Mouse (Mus musculus) ES-E14 (cell line): ENCODE results near the gene H2-DMb2. TPM values are rescaled to one million over a fixed set of nuclear protein-coding genes. Genes with fewer than 3 reads are reported as not detected.
A peak's percentile ranks its signal among the peaks of the same experiment; 100 is the strongest.

Source experiments
- DNase-seq: peaks from one replicate; pipeline ENCODE4 v3.0.0-alpha.2; 2013; ENCODE audit warnings: low read depth, low spot score
- H3K27ac ChIP-seq: 2 replicates; pipeline ENCODE4 v1.5.1; 2012; ENCODE audit warnings: low read depth, mild to moderate bottlenecking, low read length, moderate library complexity, mixed read lengths; ENCODE audit not compliant: poor library complexity, insufficient read depth, severe bottlenecking
- H3K36me3 ChIP-seq: 2 replicates; pipeline ENCODE4 v1.6.1; 2012; ENCODE audit warnings: mild to moderate bottlenecking, low read length, moderate library complexity, mixed read lengths; ENCODE audit not compliant: control insufficient read depth, poor library complexity, insufficient read depth, severe bottlenecking
- H3K4me1 ChIP-seq, 2 experiments: fragments of 150-350 bp in 1 of 2; sonication (generic) in 1 of 2; 2 replicates each; pipeline ENCODE4 v1.6.1; 2012; ENCODE audit warnings: low read length in 2 of 2, mild to moderate bottlenecking in 1 of 2, mixed read lengths in 1 of 2; ENCODE audit not compliant: control insufficient read depth in 2 of 2, insufficient read depth in 2 of 2, poor library complexity in 1 of 2
- H3K4me3 ChIP-seq, 2 experiments: fragments of 150-350 bp in 1 of 2; sonication (generic) in 1 of 2; 2 replicates each; pipeline ENCODE4 v1.5.1; 2012; ENCODE audit warnings: low read length in 2 of 2, low read depth in 1 of 2, mild to moderate bottlenecking in 1 of 2, mixed read lengths in 1 of 2; ENCODE audit not compliant: insufficient read depth in 1 of 2, poor library complexity in 1 of 2, severe bottlenecking in 1 of 2
- H3K9ac ChIP-seq: 2 replicates; pipeline ENCODE4 v1.6.1; 2012; ENCODE audit warnings: low read depth, mild to moderate bottlenecking, low read length, mixed read lengths; ENCODE audit not compliant: poor library complexity, insufficient read depth, severe bottlenecking
- H3K9me3 ChIP-seq: fragments of 150-350 bp; sonication (generic); 2 replicates; pipeline ENCODE4 v1.6.1; 2012; ENCODE audit warnings: low read depth, mild to moderate bottlenecking, low read length; ENCODE audit not compliant: control insufficient read depth, insufficient read depth
- CHD2 ChIP-seq: IDR thresholded peaks from 2 replicates; pipeline ENCODE4 v1.6.1; 2014; ENCODE audit warnings: mild to moderate bottlenecking, low read depth, low read length, inconsistent platforms
- HCFC1 ChIP-seq: IDR thresholded peaks from 2 replicates; pipeline ENCODE4 v1.6.1; 2012; ENCODE audit warnings: low read length, inconsistent platforms, borderline replicate concordance; ENCODE audit not compliant: insufficient read depth
- MAFK ChIP-seq: IDR thresholded peaks from 2 replicates; pipeline ENCODE4 v1.6.1; 2014; ENCODE audit warnings: mild to moderate bottlenecking, low read depth, low read length, inconsistent platforms; ENCODE audit not compliant: insufficient read depth
- ZC3H11A ChIP-seq: IDR thresholded peaks from 2 replicates; pipeline ENCODE4 v1.6.1; 2012; ENCODE audit warnings: low read depth, mild to moderate bottlenecking, inconsistent platforms, low read length, borderline replicate concordance
- ZNF384 ChIP-seq: IDR thresholded peaks from 2 replicates; pipeline ENCODE4 v1.6.1; 2012; ENCODE audit warnings: low read depth, low read length, inconsistent platforms
- in situ Hi-C, 2 experiments: fragments of 600-800 bp; cut with MboI; formaldehyde crosslinking; loops; one replicate each; pipeline ENCODE4 v1.15.1; 2025; ENCODE audit warnings: low sequenced_read_pairs in 2 of 2, inconsistent platforms in 1 of 2; ENCODE audit not compliant: unreplicated experiment in 2 of 2
- total RNA-seq: library from RNA; depleted of rRNA; stranded (reverse); fragments of 300-350 nt; gene quantifications from 2 replicates; pipeline ENCODE4 v1.2.3, GENCODE M21; 2012

The H2-DMb2 gene
- total RNA-seq, 1 experiment: 0.31 TPM

DNA sequence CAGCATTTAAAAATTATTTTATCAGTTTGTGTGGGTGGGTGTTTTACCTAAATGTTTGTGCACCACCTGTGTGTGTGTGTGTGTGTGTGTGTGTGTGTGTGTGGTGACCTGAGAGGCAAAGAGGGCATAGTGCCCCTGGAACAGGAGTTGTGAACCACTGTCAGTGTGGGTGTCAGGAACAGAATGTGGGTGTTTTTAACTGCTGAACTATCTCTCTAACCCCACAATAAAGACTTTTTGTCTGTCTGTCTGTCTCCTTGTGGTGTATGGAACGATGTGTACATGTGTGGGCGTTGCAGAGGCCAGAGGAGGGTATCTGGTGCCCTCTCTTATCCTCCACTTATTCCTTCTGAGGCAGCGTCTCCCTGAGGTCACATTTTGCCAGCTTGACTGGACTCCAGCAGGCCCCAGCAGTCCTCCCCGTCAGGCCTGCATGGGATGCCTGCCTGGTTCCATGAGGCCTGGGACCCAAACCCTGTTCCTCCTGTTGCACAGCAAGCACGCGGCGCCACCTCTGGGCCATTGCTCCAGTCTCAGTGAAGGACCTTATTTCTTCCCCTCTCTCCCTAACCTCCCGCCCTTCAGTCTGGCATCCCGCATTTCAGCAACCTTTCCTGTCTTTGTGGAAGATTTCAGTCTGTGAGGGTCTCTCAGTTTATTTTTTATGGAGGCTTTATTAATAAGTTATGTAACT, 21.2 kb downstream of the H2-DMb2 start:
- Histone ChIP-seq H3K9ac (no peak overlapping the region), H3K9me3 (no peaks in the 10 kb centered on the region), H3K4me1 (no peaks in the 10 kb centered on the region), H3K4me3 (no peak overlapping the region), H3K27ac (no peak overlapping the region), H3K36me3 (no peaks in the 10 kb centered on the region)
- no peak for TF ChIP-seq ZC3H11A
- no peak for TF ChIP-seq MAFK
- no peak for TF ChIP-seq HCFC1
- no peak for TF ChIP-seq CHD2
- TF ChIP-seq ZNF384: no peak
- DNase-seq: no peak
- in situ Hi-C loops: no loop called here

GRCm38 (mm10) chr17:34165033-34165730, 22.1 kb downstream of the H2-DMb2 start:
- Histone ChIP-seq H3K9ac (no peak overlapping the region), H3K27ac (no peak overlapping the region), H3K4me1 (no peaks in the 10 kb centered on the region), H3K9me3 (no peaks in the 10 kb centered on the region), H3K4me3 (no peak overlapping the region), H3K36me3 (no peaks in the 10 kb centered on the region)
- in situ Hi-C loops: no loop called here
- no peak for DNase-seq
- TF ChIP-seq HCFC1: no peak

DNA sequence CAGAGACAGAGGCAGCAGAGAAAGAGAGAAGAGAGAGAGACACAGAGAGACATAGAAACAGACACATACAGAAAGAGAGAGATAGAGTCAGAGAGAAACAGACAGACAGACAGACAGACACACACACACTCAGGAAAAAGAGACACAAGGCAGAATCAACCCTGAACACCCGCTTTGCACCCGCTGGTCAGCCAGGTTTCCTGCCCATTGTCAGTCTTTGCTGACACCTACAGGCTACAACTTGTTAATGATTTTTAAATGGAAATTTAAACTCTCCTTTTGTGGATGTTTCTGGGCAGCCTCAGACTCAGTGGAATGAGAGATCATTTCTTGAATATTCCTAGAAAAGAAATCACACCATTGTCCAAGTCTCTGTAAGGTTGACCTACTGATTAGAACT, 26.2 kb downstream of the H2-DMb2 start:
- Histone ChIP-seq H3K27ac (no peak overlapping the region), H3K36me3 (no peaks in the 10 kb centered on the region), H3K9ac (no peak overlapping the region), H3K4me3 (no peak overlapping the region), H3K4me1 (no peaks in the 10 kb centered on the region), H3K9me3 (no peaks in the 10 kb centered on the region)
- in situ Hi-C loops: no loop called here
- no peak for DNase-seq
- no peak for TF ChIP-seq MAFK
- TF ChIP-seq ZC3H11A: peak; percentile 62; the same call in 1 of the 2 replicates
- TF ChIP-seq CHD2: no peak

- TF ChIP-seq CHD2: no peak
- TF ChIP-seq MAFK: no peak
- no peak for TF ChIP-seq HCFC1
- TF ChIP-seq ZC3H11A: no peak
- TF ChIP-seq ZNF384: no peak
Observed at GRCm38 (mm10) chr17:34170487-34170876, 27.4 kb downstream of the H2-DMb2 start.

More at GRCm38 (mm10) chr17:34170487-34170876, 27.4 kb downstream of the H2-DMb2 start:
- in situ Hi-C loops: no loop called here
- Histone ChIP-seq H3K4me3 (no peak overlapping the region), H3K27ac (no peak overlapping the region), H3K9ac (no peak overlapping the region), H3K9me3 (no peaks in the 10 kb centered on the region), H3K36me3 (no peaks in the 10 kb centered on the region), H3K4me1 (no peaks in the 10 kb centered on the region)
- DNase-seq: no peak
